Mouse (Mus musculus) myocyte (in vitro differentiated cells): ENCODE data around the gene Slirp.

Experiments
- E2F4 ChIP-seq: IDR thresholded peaks from one replicate; pipeline ENCODE4 v1.6.1; 2011; ENCODE audit warnings: mild to moderate bottlenecking, control low read depth, moderate library complexity; ENCODE audit not compliant: insufficient read depth
- MYOG ChIP-seq, 3 experiments: IDR thresholded peaks; one replicate each; pipeline ENCODE4 v1.6.1; 2011; ENCODE audit warnings: control low read depth in 2 of 3, low read depth in 2 of 3, mild to moderate bottlenecking in 2 of 3; ENCODE audit not compliant: insufficient read length in 2 of 3, control insufficient read depth in 1 of 3, insufficient read depth in 1 of 3
- POLR2A ChIP-seq: IDR thresholded peaks from one replicate; pipeline ENCODE4 v1.6.1; 2011; ENCODE audit warnings: low read depth, mild to moderate bottlenecking, control low read depth, moderate library complexity; ENCODE audit not compliant: insufficient read length
- POLR2AphosphoS2 ChIP-seq: IDR thresholded peaks from one replicate; pipeline ENCODE4 v1.6.1; 2011; ENCODE audit warnings: low read depth, control low read depth; ENCODE audit not compliant: insufficient read length
- USF1 ChIP-seq: IDR thresholded peaks from one replicate; pipeline ENCODE4 v1.6.1; 2011; ENCODE audit warnings: low read depth, mild to moderate bottlenecking, control low read depth, moderate library complexity

DNA sequence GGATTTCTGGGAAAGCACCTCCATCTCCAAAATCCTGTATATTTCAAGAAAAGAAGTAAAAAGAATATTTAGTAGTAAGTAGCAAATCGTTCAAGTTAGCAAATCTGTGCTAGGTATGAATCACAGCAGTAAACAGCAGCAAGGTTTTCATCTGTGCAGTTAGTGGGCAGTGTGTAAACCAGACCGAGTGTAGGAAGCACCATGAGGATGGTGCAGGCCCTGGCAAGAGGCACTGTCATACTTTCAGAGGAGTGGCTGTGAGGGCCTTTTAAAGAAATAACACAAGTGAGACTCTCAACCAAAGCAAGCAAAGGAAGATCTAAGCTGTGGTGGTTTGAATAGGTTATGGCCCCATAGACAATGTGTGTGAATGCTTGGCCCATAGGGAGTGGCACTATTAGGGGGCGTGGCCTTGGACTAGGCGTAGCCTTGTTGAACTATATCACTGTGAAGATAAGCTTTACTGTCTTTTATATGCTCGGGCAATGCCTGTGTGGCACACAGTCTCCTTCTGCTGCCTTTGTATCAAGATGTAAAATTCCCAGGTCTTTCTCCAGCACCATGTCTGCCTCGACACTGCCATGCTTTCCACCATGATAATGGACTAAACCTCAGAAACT lies 21.1 kb downstream of the Slirp start:
- TF ChIP-seq E2F4, result no peak
- TF ChIP-seq USF1, result no peak
- no peak for TF ChIP-seq POLR2AphosphoS2
- no peak for TF ChIP-seq POLR2A
- no peak for TF ChIP-seq MYOG (IDR thresholded peaks at IDR 0.05; ENCODE audit: control insufficient read depth in 1 of 3, insufficient read depth in 1 of 3, insufficient read length in 2 of 3, low read depth in 2 of 3)
